Mouse (Mus musculus) liver, embryonic 14.5 days (tissue): Measurements from ENCODE around the gene Dock4.

ENCODE experiments used
- CTCF ChIP-seq: IDR thresholded peaks from 2 replicates; pipeline ENCODE4 v1.5.1; 2016; ENCODE audit warnings: antibody characterized with exemption, low read depth, control low read depth
- EP300 ChIP-seq: IDR thresholded peaks from 2 replicates; pipeline ENCODE4 v1.6.1; 2016; ENCODE audit warnings: antibody characterized with exemption, low read depth

GRCm38 (mm10) chr12:40798344-40799017 lies 352.7 kb downstream of the Dock4 start:
- no peak for TF ChIP-seq CTCF
- TF ChIP-seq EP300, result no peak
